Mouse (Mus musculus): ENCODE measurements around the gene Abca12.

The Abca12 gene

DNA sequence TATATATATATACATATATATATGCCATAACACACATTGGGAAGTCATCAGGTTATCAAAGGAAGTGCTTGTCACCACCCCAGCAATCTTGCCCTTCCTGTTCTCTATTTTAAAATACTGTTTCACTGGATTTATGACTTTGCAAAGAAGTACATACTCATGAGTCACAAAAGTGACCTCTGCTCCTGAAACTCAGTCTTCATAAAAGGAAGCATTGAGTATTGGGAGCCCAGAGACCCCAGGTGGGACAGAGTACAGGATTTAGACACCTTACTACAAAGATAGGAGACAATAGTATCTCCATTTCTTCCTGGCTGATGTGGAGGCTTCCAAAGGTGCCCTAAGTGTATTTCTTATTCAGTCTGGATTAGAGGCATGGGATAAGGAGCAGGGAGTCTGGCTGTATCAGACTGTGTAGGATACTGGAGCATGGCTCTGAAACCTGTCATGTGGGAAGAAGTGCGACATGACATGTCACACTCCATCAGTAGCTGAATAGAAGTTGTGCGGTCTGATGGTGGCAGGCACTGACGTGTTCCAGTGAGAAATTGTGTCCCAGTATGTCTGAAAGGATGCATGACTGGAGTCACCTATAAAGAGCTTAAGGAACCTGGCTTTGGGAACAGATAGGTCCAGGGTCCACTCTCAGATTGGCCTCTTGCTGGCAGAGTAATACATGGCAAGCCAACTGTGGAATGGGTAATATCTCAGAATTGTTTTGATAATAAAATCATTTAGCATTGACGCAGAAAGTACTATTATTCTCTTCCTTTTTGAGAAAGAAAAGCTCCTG is 76.0 kb downstream of the Abca12 start:
- DNase-seq (ENCODE audit: low spot score in 2 of 2), result no peak

DNA sequence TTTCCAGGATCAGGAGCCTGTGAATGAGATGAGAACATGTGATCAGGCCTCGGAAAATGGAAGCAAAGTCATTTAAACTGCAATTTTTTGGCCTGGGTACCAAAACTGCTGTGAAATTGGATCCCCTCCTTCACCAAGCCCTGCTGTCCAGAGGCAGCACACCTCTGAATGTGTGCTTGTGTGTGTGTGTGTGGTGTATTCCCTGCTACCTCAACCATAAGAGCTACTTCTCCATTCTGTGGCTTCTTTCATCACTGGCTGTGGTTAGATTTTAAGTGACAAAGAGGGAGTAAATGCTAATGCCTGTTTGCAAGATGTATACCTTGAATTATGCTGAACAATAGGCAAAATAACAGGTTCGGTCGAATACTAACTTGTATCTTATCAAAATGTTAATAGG is 84.4 kb downstream of the Abca12 start:
- no peak for DNase-seq (ENCODE audit: low spot score in 2 of 2)

DNA sequence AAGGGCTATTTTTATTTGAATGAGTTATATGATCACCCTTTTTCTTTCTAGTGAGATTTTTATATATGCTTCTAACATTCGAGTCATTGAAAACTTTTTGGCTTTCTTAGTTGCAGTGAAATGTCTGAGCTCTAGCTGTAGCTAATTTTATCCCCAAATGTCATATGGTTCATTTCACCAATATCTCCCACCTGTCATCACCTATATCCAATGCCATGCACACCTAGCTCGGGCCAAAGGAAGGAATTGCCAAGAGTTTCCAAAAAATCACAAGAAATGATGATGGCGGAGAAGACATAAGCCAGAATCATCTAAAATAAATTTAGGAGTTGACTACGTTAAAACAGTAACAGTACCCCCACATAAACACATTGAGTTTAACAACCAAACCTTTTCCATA is 102.5 kb downstream of the Abca12 start:
- no peak for DNase-seq (ENCODE audit: low spot score in 2 of 2)

DNA sequence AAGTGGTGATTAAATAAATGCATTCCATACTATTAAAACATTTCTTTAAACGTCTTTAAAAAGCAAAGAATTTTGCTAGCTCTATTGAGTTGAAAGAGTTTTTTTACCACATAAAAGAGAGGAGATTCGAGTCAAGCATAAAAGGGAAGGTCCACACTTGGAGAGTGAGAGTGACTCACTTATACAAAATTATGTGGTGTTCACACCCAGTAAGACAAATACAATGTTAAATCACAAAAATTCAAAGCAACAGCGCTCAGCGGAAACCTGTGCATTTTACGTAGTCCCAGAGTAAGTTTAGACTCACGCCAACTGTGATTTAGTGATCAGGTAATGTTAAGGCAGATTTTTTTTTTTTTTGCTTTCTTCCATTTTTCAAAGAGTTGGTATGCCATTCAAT is 104.1 kb downstream of the Abca12 start:
- no peak for DNase-seq (ENCODE audit: low spot score in 2 of 2)

DNA sequence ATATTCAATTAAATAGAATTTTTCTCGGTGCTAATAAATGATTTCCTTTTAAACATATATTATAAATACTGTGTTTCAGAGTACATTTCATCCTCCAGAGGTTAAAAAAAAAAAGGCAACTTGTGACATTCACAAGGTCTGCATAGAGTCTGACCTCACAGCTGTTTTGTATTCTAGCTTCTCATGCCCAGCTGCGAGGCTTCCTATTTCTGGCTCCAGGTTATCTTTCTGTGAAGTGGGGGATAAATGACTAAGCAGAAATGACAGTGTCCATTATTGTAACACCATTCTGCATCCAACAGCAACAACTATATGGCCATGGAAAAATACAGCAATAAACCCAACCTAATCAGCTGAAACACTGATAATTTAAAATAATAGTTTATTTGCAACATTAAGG is 107.3 kb downstream of the Abca12 start:
- DNase-seq (ENCODE audit: low spot score in 2 of 2), result no peak

DNA sequence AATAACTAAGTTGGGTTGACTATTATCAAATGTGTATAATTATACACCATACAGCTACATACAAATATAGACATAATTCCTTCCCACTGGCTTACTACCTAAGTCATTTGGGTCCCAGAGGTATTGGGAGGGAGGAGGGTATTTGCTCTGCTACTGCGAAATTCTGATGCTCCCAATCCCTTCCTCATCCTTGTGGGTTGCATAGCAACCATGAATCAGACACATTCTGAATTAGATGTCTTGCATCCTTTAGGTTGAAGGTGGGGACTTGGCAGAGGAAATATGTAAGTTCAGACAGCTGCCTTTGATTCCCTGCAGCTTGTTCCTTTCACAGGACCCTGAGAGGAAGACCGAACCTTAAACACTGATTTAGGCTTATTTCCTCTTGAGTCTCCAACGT is 108.5 kb downstream of the Abca12 start:
- no peak for DNase-seq (ENCODE audit: low spot score in 2 of 2)

DNA sequence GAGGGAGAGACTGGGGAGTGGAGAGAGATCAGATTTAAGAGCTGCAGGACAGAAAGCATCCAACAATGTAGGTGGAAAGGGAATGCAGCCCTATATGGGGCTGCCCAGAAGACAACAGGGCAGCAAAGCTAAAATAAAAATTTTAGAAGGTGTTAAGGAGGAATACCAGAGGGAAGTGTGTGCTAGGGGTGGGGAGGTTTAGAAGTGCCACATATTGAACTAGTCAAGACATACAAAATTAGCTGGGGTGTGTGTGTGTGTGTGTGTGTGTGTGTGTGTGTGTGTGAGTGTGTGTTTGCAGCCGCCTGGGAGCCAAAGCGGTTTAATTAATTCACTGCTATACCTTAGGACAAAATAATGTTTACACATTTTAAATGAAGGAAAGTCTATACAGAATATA is 110.1 kb downstream of the Abca12 start:
- no peak for DNase-seq (ENCODE audit: low spot score in 2 of 2)

DNA sequence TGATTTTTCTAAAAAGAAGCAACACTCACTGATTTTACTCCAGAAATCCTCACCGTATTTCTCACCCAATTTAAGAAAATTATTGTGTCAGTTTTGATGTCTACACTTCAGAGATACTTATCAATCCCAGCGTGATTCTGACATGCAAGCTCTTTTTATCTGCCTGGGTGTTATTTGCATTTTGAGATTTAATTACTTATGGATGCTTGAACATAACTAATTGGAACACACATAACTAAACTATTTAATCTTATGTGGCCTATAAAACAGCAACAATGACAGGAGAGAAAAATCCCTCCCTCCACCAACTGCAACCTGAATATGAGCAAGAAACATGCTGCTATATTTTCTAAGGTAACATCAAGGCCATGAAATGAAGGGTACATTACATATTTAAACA is 117.7 kb downstream of the Abca12 start:
- DNase-seq (ENCODE audit: low spot score in 2 of 2), result no peak

DNA sequence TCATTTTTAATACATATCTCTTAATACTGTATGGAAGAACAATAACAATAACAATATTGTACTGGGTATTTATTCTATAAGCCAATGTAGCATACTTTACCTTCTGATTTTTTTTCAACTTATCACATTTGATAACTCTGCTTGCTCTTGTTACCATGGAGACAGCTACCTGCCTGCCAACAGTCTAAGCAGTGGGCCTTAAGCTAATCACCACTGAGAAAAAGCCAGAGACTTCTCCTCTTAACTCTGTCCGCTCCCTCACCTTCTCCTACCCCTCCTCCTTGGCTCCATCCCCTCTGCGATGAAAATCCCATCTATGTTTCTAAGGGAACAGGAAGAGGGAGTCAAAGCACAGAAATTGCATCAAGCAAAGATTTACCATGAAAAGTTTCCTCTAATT is 118.1 kb downstream of the Abca12 start:
- DNase-seq (ENCODE audit: low spot score in 2 of 2), result no peak

DNA sequence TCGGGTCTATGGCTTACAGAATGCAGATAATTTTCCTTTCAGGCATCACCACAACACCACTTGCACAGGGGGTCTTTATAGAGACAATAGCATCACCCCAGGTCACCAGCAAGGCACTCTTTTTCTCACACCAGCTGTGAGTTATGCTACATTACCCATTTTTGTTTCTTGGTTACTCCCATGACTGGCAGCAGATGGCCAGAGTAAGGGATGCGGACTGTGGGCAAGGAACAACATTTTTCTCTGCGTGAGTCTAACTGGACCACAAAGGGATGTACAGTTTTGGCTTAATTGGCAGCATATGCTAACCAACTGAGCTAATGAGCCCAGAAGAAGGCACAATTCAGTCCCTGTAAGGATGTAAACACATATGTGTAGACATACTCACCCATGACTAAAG is 122.8 kb downstream of the Abca12 start:
- DNase-seq (ENCODE audit: low spot score in 2 of 2), result no peak

DNA sequence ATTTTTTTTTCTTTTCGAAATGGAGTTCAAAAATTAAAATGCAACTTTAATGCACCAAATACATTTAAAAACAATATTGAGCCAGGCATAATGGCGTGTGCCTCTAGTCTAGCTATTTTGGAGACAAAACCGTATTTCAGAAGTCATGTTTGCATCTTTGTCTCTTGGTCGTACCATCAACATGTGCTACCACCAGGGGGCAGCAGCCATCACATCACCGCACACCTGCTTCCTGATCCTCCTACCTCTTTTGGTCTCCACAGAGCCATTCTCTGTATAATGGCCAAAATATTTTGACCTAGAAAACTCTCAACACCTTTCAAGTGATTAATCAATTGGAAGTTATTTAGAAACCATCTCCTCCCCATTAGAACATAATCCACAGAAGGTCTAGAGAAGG is 125.2 kb downstream of the Abca12 start:
- peak; percentile 60 to 61 for DNase-seq (ENCODE audit: low spot score in 2 of 2)

DNA sequence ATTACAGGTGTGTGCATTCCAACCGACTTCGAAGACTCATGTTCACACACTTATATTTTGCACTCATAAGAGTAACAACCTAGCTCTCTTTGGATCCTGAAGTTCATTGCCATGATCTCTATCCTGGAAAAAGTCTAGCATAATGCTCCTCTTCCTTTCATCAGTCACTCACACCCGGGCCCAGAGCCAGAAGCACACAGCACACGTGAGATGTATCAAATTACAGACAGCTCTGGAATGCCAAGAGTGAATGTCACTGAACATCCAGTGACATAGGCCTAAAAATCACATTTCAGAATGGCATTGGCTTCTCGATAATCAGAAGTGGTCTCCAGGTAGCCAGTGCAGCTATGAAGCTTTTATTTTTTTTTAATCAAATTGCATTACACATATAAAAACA is 137.8 kb downstream of the Abca12 start:
- no peak for DNase-seq (ENCODE audit: low spot score in 2 of 2)

DNA sequence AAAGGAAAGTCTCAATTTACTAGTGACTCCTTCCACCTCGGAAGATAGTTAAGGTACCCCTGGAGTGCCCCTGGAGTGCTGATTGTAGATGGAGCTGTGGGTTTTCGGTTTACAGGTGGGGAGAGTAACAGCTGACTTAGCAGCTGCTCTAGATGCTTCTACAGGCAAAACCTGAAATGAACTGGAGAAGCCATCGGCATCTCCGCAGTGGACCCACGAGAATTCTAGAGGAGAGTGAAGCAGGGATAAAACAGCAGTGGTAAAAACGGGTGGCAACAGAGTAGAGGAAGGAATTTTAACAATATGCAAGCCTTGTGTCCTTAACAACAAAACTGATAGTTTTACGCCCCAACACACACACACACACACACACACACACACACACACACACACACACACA is 142.2 kb downstream of the Abca12 start:
- DNase-seq (ENCODE audit: low spot score in 2 of 2), result no peak

DNA sequence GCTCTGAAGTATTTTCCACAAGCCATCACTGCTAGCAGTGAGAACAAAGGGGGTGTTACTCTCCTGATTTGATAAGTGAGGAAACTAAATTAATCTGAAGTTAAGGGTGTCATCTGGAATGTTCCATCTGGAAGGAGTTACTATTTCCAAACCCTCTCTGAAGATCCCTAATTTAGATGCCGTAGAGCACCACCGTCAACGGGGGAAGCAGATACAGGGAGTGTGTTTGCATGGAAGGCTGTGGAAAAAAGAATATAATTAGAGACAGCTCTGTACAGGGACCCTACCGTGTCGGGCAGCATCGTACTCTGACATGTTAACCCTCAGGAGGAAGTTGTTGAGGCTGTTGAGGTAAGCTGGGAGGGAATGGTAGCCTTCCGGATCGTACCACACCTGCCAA is 142.6 kb downstream of the Abca12 start:
- no peak for DNase-seq (ENCODE audit: low spot score in 2 of 2)

DNA sequence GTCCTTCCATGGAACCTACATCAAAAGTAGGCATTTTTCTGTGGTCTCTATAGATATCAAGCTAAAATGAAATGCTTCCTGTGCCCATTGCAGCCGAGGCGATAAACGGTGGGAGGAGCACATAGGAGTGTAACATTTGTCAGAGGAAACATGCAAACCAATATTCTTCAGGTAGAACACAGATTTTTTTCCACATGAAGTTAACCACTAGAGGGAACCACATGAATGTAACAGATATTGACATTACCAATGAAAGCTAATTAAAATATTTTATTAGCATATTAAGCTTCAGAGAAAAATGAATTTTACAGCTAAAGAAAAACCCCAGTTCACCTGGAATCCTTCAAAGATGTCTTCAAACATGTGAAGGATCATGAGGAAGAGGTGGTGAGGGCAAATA is 144.6 kb downstream of the Abca12 start:
- no peak for DNase-seq (ENCODE audit: low spot score in 2 of 2)

DNA sequence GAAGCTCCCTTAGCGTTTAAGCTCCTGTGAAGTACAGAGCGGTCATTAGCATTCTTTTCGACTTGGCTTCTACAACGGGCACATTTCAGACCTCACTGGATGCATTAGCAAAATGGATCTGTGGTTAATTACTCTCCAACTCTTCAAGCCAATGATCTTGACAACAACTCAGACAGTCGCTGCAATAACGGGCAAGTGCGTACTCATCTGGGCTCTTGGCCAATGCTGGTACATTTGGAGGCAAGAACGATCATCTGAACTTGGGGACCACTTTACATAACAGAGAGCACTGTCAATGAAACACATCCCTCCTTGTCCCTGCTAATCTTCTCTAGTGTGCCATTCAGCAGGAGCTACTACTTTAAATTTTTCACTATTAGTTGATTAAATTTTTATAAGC is 148.1 kb downstream of the Abca12 start:
- no peak for DNase-seq (ENCODE audit: low spot score in 2 of 2)

DNA sequence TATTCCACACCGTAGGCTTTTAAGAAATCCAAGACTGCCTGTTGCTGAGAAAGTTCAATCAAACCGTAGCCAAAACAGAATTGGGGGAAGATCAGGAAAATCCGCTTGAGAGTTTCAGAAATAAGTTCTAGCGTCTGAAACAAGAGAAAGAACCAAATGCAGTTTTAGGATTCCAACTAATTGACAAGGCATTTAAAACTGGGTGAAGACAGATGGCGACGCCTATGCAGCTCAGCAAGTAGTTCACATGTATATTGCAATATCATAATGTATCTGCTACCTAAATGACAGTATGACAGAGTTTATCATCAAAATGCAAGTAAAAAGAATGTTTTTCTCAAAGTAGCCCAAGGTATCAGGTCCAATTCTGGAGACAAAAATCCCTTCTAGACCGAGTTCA is 151.2 kb downstream of the Abca12 start:
- no peak for DNase-seq (ENCODE audit: low spot score in 2 of 2)

DNA sequence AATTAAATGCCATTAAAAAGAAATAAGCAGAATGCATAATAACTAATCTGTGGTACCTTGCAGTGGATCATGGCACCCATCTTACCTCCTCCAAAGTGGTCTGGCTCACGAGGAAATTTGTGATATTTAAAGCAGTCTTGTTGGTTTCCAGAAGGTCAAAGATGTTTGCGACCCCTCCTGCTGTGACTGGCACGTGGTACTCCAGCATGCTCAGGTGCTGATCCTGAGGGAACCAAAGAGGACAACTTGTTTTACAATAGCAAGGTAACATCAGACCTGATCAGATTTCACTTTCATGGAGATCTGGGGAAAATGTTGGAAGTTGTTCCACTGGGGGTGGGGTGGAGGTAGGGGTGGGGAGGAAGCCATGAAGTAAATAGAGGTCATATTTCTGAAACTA is 170.1 kb downstream of the Abca12 start:
- DNase-seq (ENCODE audit: low spot score in 2 of 2), result no peak

DNA sequence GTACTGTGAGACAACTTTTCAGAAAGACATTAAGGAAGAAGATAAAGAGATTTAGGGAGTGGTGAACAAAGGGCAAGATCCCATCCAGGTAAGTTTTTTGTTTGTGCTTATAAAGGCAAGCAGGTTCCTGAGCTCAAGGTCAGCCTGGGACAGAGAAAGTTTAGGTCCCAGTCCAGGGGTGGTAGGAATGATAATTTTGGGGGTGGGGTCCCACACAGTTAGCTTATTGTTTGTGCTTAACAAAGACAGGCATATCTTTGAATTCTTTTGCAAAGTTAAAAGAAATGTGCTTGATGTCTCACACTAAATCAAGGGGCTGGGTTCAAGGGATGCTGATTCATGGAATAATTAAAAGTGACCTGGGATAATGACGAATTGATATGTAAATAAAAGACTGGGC is 173.3 kb downstream of the Abca12 start:
- DNase-seq (ENCODE audit: low spot score in 2 of 2), result no peak

DNA sequence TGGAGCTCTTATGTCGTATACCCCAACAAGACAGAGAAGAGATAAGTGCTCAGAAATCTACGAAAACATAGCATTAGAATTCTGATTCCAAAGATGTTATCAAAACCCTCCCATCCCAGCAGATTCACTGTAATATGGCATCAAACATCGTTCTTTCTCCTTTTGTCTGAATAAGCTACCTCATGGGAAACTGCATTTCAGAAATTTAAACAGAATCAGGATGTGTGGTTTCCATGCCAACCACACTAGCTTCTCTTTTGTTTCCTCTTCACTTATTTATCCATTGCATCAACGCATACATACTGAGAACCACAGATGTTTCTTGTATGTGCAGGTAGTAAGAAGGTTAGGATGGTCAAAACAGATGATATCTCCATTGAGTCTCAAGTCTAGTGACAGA is 175.1 kb downstream of the Abca12 start:
- no peak for DNase-seq (ENCODE audit: low spot score in 2 of 2)

DNA sequence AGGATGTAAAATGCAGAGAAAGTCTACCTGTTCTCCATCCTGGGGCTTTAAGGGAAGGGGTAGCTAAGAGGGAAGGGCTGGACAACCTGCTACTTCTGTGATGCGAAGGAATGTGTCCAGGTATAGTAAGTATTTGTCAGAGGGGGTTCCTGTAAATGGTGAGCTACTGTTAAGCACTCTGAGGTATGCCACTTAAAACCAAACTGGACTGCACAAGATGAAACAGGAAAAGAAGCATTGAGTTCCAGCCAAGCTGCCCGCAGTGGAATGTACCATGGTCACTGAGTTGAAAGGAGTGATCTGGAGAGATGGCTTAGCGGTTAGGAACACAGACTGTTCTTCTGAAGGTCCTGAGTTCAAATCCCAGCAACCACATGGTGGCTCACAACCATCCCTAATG is 179.4 kb downstream of the Abca12 start:
- no peak for DNase-seq (ENCODE audit: low spot score in 2 of 2)

DNA sequence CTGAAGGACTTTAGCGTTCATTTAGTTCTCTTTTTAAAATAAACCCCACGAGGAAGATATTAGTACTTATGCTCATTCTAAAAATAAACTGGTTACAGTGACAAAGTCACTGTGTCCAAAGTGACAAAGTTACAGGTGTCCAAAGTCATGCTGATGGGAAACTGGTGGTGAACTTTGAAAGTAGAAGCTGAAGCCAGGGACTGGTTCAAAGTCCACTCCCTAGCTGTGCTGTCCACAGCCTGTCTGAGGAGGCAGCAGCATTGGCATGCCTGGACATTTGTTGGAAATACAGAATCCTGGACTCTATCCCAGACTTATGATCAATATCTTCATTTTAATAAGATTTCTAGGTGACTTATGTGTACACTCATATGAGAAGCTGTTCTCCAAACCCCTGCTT is 183.5 kb downstream of the Abca12 start:
- DNase-seq (ENCODE audit: low spot score in 2 of 2), result no peak

DNA sequence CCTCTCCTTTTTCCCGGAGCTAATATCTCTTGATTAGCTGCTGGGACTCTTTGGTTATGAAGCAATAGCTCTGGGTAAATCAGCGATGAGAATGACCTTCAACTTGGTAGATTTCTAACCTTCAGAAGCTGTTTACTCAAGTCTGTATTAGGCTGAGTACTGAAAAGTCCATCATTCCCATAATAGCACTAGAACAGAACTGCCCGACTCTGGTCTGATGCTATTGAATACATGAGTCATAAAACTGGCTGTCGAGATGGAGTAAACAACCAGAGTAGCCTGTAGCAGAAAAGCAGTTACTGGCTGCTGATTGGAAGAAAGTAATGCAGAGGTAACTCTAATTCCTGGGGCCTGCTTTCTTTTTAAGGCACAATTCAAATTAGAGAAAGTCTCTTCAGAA is 211.1 kb downstream of the Abca12 start:
- DNase-seq (ENCODE audit: low spot score in 2 of 2), result no peak

DNA sequence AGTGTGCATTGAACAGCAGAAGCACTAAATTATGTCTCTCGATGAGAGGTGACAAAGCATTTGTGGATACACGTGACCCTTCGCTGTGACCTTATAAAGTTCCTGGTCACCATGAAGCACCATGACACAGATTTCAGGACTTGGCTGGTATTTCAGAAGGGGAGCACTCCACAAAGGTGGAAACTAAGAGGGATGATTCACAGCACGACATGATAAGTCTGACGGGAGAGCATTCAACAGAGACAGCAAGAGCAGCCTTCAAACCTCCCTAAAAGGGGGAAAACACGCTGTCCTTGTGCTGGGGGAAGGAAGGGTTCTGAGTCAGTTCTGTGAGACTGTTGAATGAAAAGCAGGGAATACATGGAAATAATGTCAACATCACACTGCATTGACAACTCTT is 218.5 kb downstream of the Abca12 start:
- no peak for DNase-seq (ENCODE audit: low spot score in 2 of 2)

All from frontal cortex, postnatal 25 days (tissue).